Mouse (Mus musculus) heart, adult 2 months (tissue): ENCODE results near the gene Nfatc2.

Experiments used
- EP300 ChIP-seq: fragments of 200-500 bp; IDR thresholded peaks from 2 replicates; pipeline ENCODE4 v1.6.1; 2011; ENCODE audit warnings: low read depth, low read length, control low read depth; ENCODE audit not compliant: insufficient read depth
- POLR2A ChIP-seq: fragments of 200-500 bp; IDR thresholded peaks from 2 replicates; pipeline ENCODE4 v1.6.1; 2011; ENCODE audit warnings: mild to moderate bottlenecking, low read depth, low read length, control low read depth; ENCODE audit not compliant: insufficient read depth

- TF ChIP-seq POLR2A (no peak), EP300 (no peak)
Observed at GRCm38 (mm10) chr2:168571241-168571640, 30.2 kb downstream of the Nfatc2 start.
